Mouse (Mus musculus): ENCODE data around the gene Tarbp2. TPM values are rescaled to one million over a fixed set of nuclear protein-coding genes. Genes with fewer than 3 reads are reported as not detected.
A peak's percentile ranks its signal among the peaks of the same experiment; 100 is the strongest.

The Tarbp2 gene
- polyA plus RNA-seq, 1 experiment from 2014 or later: 97.7 TPM

DNA sequence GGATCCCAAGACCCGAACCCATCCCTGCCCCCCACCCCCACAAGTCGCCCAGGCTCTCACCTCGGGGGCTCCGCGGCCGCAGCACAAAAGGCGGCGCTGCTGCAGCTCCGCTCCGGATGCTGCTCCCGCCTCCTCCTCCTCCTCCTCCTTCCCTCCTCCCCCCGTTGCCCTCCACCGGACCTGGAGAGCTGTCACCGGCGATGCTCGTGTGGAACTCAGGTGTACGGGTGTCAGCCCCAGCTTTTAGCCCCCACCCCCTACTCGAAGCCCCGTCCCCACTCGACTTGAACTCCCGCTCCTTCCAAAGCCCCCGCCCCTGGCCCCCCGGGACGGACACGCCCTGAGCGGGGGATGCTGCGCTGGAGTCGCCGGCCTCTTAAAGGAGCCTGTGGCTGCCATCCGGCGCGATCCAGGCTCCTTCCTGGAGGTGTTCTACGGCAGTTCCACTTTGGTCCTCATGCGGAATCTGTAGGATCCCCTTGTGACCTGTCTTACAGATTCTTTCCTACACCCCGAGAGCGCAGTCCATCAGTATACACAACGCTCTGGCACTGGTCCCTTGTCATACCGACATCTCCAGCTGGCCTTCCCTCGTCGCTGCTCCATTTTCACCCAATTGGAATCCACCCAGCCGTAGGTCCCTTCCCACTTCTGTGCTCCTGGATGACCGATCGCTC, 1.1 kb upstream of the Tarbp2 start, which contains the start of gene Map3k12:
Gene Map3k12, minus strand, starts transcription at position 337 of the 677 bp plus-strand sequence.
- H3K36me3 ChIP-seq (ENCODE audit: control insufficient read depth, insufficient read depth, low read length): peaks cover 5% of the 10 kb centered on the region; the same call in 1 of the 2 replicates
- WGBS (ENCODE audit: insufficient replicate concordance): under 1% methylated on average over 42 of the region's 43 CpGs
- H3K4me3 ChIP-seq (ENCODE audit: low read depth, low read length): peak within 1 kb of the TSS; percentile 65
- no peak for ATAC-seq (replicated peaks; ENCODE audit: insufficient number of reproducible peaks, low FRiP score, low TSS enrichment)
- no peaks in the 10 kb centered on the region for H3K27me3 ChIP-seq (ENCODE audit: control insufficient read depth, insufficient read depth, low read length)
- no peaks in the 10 kb centered on the region for H3K9me3 ChIP-seq (replicated peaks; ENCODE audit: control insufficient read depth, low read length)
- peak within 1 kb of the TSS; percentile 80 for H3K4me2 ChIP-seq
- H3K4me1 ChIP-seq (ENCODE audit: control insufficient read depth, insufficient read depth, low read length): peaks cover 32% of the 10 kb centered on the region
- H3K9ac ChIP-seq (ENCODE audit: low read depth, low read length): peak within 1 kb of the TSS; percentile 76
- peak within 1 kb of the TSS; percentile 96 for H3K27ac ChIP-seq (ENCODE audit: low read depth, low read length)

DNA sequence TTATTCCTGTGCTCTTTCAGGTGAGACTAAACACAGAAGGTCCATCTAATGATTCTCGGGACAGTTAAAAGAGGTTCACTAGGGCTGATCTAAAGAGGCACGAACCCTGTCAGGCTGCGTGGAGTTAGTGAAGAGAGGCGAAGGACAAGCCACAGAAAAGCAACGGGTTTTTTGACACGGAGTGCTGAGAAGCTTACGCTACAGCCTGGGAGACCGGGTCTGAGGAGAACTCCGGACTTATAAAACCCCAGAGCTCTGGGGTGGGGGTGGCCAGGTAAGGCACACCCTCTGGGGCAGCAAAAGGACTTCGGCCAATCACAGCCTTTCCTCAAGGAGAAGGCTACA, 389 bp upstream of the Tarbp2 start:
- H3K4me2 ChIP-seq: peak overlapping the region; percentile 80
- peak overlapping the region; percentile 96 for H3K27ac ChIP-seq (ENCODE audit: low read depth, low read length)
- ATAC-seq (replicated peaks; ENCODE audit: insufficient number of reproducible peaks, low FRiP score, low TSS enrichment): no peak; the same call in 1 of the 2 replicates
- H3K4me1 ChIP-seq (ENCODE audit: control insufficient read depth, insufficient read depth, low read length): peaks cover 25% of the 10 kb centered on the region
- WGBS (ENCODE audit: insufficient replicate concordance): 0% methylated on average over 10 of the region's 10 CpGs
- no peaks in the 10 kb centered on the region for H3K9me3 ChIP-seq (replicated peaks; ENCODE audit: control insufficient read depth, low read length)
- H3K36me3 ChIP-seq (ENCODE audit: control insufficient read depth, insufficient read depth, low read length): peaks cover 5% of the 10 kb centered on the region; the same call in 1 of the 2 replicates
- H3K9ac ChIP-seq (ENCODE audit: low read depth, low read length): peak overlapping the region; percentile 76
- H3K27me3 ChIP-seq (ENCODE audit: control insufficient read depth, insufficient read depth, low read length): no peaks in the 10 kb centered on the region
- peak overlapping the region; percentile 65 for H3K4me3 ChIP-seq (ENCODE audit: low read depth, low read length)

DNA sequence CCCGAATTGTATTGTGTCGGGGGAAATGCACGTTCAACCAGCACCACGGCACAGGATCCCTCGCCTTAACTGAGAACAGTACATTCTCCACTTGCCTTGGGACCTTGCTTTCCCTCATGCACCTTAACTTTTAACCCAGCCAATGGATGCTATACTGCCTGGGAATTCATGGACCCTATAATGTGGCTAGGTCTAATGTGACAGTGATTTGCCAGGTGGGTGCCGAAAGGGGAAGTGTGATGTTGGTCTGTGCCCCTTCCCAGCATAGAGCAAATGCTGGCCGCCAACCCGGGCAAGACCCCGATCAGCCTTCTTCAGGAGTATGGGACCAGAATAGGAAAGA, 838 bp downstream of the Tarbp2 start:
- WGBS (ENCODE audit: insufficient replicate concordance): 16% methylated on average over 9 of the region's 9 CpGs
- H3K4me3 ChIP-seq (ENCODE audit: low read depth, low read length): peak overlapping the region; percentile 65
- no peak for ATAC-seq (replicated peaks; ENCODE audit: insufficient number of reproducible peaks, low FRiP score, low TSS enrichment)
- peaks cover 25% of the 10 kb centered on the region for H3K4me1 ChIP-seq (ENCODE audit: control insufficient read depth, insufficient read depth, low read length)
- no peaks in the 10 kb centered on the region for H3K9me3 ChIP-seq (replicated peaks; ENCODE audit: control insufficient read depth, low read length)
- H3K36me3 ChIP-seq (ENCODE audit: control insufficient read depth, insufficient read depth, low read length): peaks cover 5% of the 10 kb centered on the region; the same call in 1 of the 2 replicates
- peak overlapping the region; percentile 80 for H3K4me2 ChIP-seq
- H3K9ac ChIP-seq (ENCODE audit: low read depth, low read length): peak overlapping the region; percentile 94
- peak overlapping the region; percentile 96 for H3K27ac ChIP-seq (ENCODE audit: low read depth, low read length)
- H3K27me3 ChIP-seq (ENCODE audit: control insufficient read depth, insufficient read depth, low read length): no peaks in the 10 kb centered on the region

DNA sequence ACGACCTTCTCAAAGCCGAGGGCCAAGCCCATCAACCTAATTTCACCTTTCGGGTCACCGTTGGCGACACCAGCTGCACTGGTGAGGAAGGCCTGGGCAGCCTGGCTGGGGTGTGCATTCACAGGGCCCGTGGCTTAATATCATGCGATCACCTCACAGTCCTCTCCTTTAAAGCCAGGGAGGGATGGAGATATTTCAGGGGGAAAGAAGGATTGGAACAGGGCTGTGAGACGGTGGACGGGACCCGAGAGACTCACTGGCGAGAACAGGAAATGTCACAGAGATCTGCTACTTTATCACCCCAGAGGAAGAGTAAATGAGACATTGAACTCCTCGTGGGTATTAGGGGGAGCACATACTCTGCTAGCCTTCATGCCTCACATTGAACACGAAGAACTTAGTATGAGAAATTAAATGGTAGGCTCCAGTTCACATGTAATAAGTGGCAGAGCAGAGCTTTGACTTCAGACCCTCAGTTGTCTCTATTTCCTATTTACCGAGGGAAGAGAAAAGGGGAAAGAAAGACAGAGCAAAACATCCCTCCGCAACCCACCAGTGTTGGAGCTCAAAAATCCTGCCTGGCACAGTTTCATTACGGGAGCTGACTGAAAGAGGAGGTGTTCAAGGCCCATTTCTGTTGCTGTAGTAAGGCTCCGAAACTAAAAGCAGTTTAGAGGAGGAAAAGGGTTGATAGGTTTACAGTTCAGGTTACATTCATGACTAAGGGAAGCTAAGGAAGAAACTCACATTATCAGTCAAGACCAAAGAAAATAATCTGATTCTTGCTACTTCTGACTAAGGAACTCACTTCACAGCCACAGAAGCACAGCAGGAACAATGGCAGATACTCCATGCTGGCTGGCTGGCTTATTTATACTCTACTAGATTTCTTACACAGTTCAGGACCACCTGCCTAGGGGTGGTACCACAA, 1.5 kb downstream of the Tarbp2 start:
- Histone ChIP-seq H3K36me3 (ENCODE audit: control insufficient read depth, insufficient read depth, low read length) (peaks cover 5% of the 10 kb centered on the region; the same call in 1 of the 2 replicates), H3K9me3 (replicated peaks; ENCODE audit: control insufficient read depth, low read length) (no peaks in the 10 kb centered on the region), H3K4me1 (ENCODE audit: control insufficient read depth, insufficient read depth, low read length) (peaks cover 25% of the 10 kb centered on the region), H3K27me3 (ENCODE audit: control insufficient read depth, insufficient read depth, low read length) (no peaks in the 10 kb centered on the region), H3K4me2 (peak overlapping the region; percentile 80), H3K4me3 (ENCODE audit: low read depth, low read length) (peak overlapping the region; percentile 65), H3K27ac (ENCODE audit: low read depth, low read length) (peak overlapping the region; percentile 96; the same call in 1 of the 2 replicates), H3K9ac (ENCODE audit: low read depth, low read length) (peak overlapping the region; percentile 94)
- WGBS (ENCODE audit: insufficient replicate concordance): 50% methylated on average over 17 of the region's 17 CpGs
- no peak for ATAC-seq (replicated peaks; ENCODE audit: insufficient number of reproducible peaks, low FRiP score, low TSS enrichment)

DNA sequence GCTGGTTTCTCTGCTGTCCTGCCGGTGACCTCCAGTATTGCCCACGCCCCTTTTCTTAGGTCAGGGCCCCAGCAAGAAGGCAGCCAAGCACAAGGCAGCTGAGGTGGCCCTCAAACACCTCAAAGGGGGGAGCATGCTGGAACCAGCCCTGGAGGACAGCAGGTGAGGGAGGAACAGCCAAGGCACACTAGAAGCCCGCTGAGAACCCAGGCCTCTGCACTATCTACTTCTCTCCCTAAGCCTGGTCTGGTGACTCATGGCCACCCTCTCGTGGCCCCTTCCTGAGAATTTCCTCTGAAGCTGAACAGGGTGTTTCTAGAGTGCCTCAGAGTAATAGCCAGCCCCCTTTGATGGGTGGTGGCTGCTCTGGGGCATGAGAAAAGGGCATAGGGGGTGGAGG, 2.4 kb downstream of the Tarbp2 start:
- 55% methylated on average over 4 of the region's 4 CpGs for WGBS (ENCODE audit: insufficient replicate concordance)

DNA sequence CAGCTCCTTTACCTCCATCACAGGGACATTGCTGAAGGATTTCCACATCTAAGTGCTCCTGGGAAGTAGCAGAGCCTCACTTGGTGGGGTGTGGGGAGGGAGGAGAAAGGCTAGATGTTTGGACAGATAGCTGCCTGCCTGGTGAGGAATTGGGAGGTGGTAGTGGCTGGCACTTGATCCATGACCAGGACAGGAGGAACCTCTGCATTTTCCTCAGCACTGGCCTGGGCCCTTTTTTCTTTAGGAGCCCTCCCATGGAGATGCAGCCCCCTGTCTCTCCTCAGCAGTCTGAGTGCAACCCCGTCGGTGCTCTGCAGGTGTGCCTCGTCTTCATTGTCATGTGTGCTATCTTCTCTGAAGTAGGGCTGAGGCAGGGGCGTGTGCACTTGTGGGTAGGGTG, 3.5 kb downstream of the Tarbp2 start:
- H3K36me3 ChIP-seq (ENCODE audit: control insufficient read depth, insufficient read depth, low read length): peaks cover 5% of the 10 kb centered on the region; the same call in 1 of the 2 replicates
- H3K4me1 ChIP-seq (ENCODE audit: control insufficient read depth, insufficient read depth, low read length): peaks cover 17% of the 10 kb centered on the region
- H3K9me3 ChIP-seq (replicated peaks; ENCODE audit: control insufficient read depth, low read length): no peaks in the 10 kb centered on the region
- H3K4me3 ChIP-seq (ENCODE audit: low read depth, low read length): no peak overlapping the region
- H3K27me3 ChIP-seq (ENCODE audit: control insufficient read depth, insufficient read depth, low read length): no peaks in the 10 kb centered on the region
- H3K9ac ChIP-seq (ENCODE audit: low read depth, low read length): no peak overlapping the region
- 88% methylated on average over 4 of the region's 4 CpGs for WGBS (ENCODE audit: insufficient replicate concordance)
- no peak overlapping the region for H3K4me2 ChIP-seq
- no peak overlapping the region for H3K27ac ChIP-seq (ENCODE audit: low read depth, low read length)
- ATAC-seq (replicated peaks; ENCODE audit: insufficient number of reproducible peaks, low FRiP score, low TSS enrichment): no peak

More for the DNA sequence above, 2.4 kb downstream of the Tarbp2 start:
- Histone ChIP-seq H3K9ac (ENCODE audit: low read depth, low read length) (peak overlapping the region; percentile 50; the same call in 1 of the 2 replicates), H3K4me2 (0 out of 2 replicates have a peak overlapping the region, but pooled peaks have one; percentile 18), H3K4me1 (ENCODE audit: control insufficient read depth, insufficient read depth, low read length) (peaks cover 25% of the 10 kb centered on the region), H3K27me3 (ENCODE audit: control insufficient read depth, insufficient read depth, low read length) (no peaks in the 10 kb centered on the region), H3K36me3 (ENCODE audit: control insufficient read depth, insufficient read depth, low read length) (peaks cover 5% of the 10 kb centered on the region; the same call in 1 of the 2 replicates), H3K4me3 (ENCODE audit: low read depth, low read length) (no peak overlapping the region), H3K9me3 (replicated peaks; ENCODE audit: control insufficient read depth, low read length) (no peaks in the 10 kb centered on the region), H3K27ac (ENCODE audit: low read depth, low read length) (0 out of 2 replicates have a peak overlapping the region, but pooled peaks have one; percentile 29)
- no peak for ATAC-seq (replicated peaks; ENCODE audit: insufficient number of reproducible peaks, low FRiP score, low TSS enrichment)

DNA sequence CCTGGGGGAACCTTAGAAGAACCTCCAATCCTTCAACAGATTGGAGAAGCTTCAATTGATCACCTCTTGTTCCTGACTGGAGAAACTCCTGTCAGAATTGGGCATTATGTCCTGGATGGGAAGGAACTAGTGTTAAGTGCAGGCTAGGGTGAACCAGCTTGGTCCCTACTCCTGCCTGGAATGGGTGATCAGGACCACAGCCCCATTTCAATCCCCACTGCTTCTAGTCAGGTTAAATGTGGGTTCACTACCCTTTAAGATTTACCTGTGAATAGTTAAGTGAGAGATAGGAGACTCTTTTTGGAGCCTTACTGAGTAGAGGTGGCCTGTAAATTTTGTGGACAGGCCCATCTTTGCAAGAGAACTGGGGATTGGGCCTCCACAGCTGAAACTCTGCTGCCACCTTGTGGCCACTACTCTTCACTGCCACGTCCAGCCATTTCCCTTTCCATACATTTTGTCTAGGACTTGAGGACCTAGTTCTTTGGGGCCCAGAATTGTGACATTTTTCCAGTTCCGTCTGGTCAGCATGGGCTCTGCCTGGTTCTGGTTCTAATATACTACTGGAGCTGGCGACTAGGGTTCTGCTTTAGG, 7.0 kb downstream of the Tarbp2 start, which contains the start of gene Npff:
Gene Npff, minus strand, starts transcription at position 51 of the 594 bp plus-strand sequence.
- Histone ChIP-seq H3K9ac (ENCODE audit: low read depth, low read length) (no peak within 1 kb of the TSS), H3K4me1 (ENCODE audit: control insufficient read depth, insufficient read depth, low read length) (peaks cover 9% of the 10 kb centered on the region), H3K27me3 (ENCODE audit: control insufficient read depth, insufficient read depth, low read length) (no peaks in the 10 kb centered on the region), H3K27ac (ENCODE audit: low read depth, low read length) (no peak within 1 kb of the TSS), H3K36me3 (ENCODE audit: control insufficient read depth, insufficient read depth, low read length) (peaks cover 14% of the 10 kb centered on the region; the same call in 1 of the 2 replicates), H3K9me3 (replicated peaks; ENCODE audit: control insufficient read depth, low read length) (no peaks in the 10 kb centered on the region), H3K4me2 (no peak within 1 kb of the TSS), H3K4me3 (ENCODE audit: low read depth, low read length) (no peak within 1 kb of the TSS)
- no peak for ATAC-seq (replicated peaks; ENCODE audit: insufficient number of reproducible peaks, low FRiP score, low TSS enrichment)
- WGBS (ENCODE audit: insufficient replicate concordance): 8% methylated on average over 3 of the region's 3 CpGs
